ENCODE assay signal across 6 mouse cellular contexts in genomic region chr5:129632270-129633250, GRCm38 (mm10). TPM values are rescaled to one million over a fixed set of nuclear protein-coding genes. Genes with fewer than 3 reads are reported as not detected.
A peak's percentile ranks its signal among the peaks of the same experiment; 100 is the strongest.
DNase-seq lines count a peak whose midpoint lies in the region; ATAC-seq and TF ChIP-seq lines count a peak whose summit lies in the region.
"Not testable (repeated sequence)": the region's sequence is repeated elsewhere in the genome, so short reads cannot be mapped to it uniquely, and the experiment has no call there.
"Had no signal": no experiment of that assay in that cellular context is flagged by ENCODE, and none has a peak within 500 bp of the region (broad histone marks: within the 10 kb centered on the region; RNA-seq: fewer than 3 reads in every experiment).

No protein-coding gene starts in this region.

- CTCF ChIA-PET in Patski (lab: Charles Lee), result not testable (repeated sequence)

- not testable (repeated sequence) for TF ChIP-seq CTCF in ES-Bruce4 (IDR thresholded peaks at IDR 0.05; ENCODE audit: low read depth, low read length); Patski (IDR thresholded peaks at IDR 0.05)

- not testable (repeated sequence) for H3K27me3 ChIP-seq in ES-Bruce4 (ENCODE audit: control insufficient read depth, insufficient read depth, low read length, poor library complexity, severe bottlenecking); Patski

- H3K4me1 ChIP-seq in ES-Bruce4 (ENCODE audit: control insufficient read depth, insufficient read depth, low read length), result not testable (repeated sequence)

- H3K36me3 ChIP-seq in ES-Bruce4 (ENCODE audit: control insufficient read depth, insufficient read depth, low read length, poor library complexity, severe bottlenecking), result not testable (repeated sequence)

- peaks cover 35% of the 10 kb centered on the region for H3K9me3 ChIP-seq in ES-Bruce4 (replicated peaks; ENCODE audit: control insufficient read depth, insufficient read depth, low read length, poor library complexity, severe bottlenecking)

- DNase-seq in Patski (ENCODE audit: low read depth, low spot score), result peak; percentile 64
- peak; percentile 40 for DNase-seq in ZHBTc4 (ENCODE audit: low read depth, low spot score)
- DNase-seq in heart, adult 11 months, result peak; percentile 40

- ATAC-seq in Patski, result peak; percentile 76
- ATAC-seq in megakaryocyte progenitor cell, adult 5-6 weeks (replicated peaks; ENCODE audit: poor library complexity), result peak; percentile 63

- in situ Hi-C loops in Patski (cut with MboI; ENCODE audit: low pct_unique_long_range_greater_than_20kb), result not testable (repeated sequence)

- POLR2A ChIA-PET in Patski (lab: Charles Lee), result not testable (repeated sequence)

- H3K27ac ChIP-seq in ES-Bruce4 (ENCODE audit: insufficient read depth, low read length), result peak overlapping the region; percentile 94

- not testable (repeated sequence) for H3K4me3 ChIP-seq in ES-Bruce4 (ENCODE audit: low read depth, low read length)

- TF ChIP-seq EP300 in ES-Bruce4 (IDR thresholded peaks at IDR 0.05; ENCODE audit: insufficient read depth, low read depth, low read length), result not testable (repeated sequence)

- TF ChIP-seq POLR2A in ES-Bruce4 (IDR thresholded peaks at IDR 0.05; ENCODE audit: insufficient read depth, low read length), result not testable (repeated sequence)

- H3K9ac ChIP-seq in ES-Bruce4 (ENCODE audit: low read depth, poor library complexity, severe bottlenecking), result not testable (repeated sequence)

RNA-seq across cellular contexts. Expression of gene Zfp11, which starts 37.3 kb away (rescaled TPM):
- polyA plus RNA-seq in ES-Bruce4 (2011; ENCODE audit: insufficient read depth, insufficient read length, low read depth, missing spikeins), result 4.1 TPM in 2 replicates
- polyA plus RNA-seq in Patski (2021), result 5.5 TPM
- total RNA-seq in megakaryocyte progenitor cell, adult 5-6 weeks (2015), result 3.2 and 4.0 TPM in 2 replicates
- 2.1 and 2.9 TPM in 2 replicates for total RNA-seq in megakaryocyte progenitor cell, adult 5-6 weeks (2017)
- total RNA-seq: CH12.LX had no signal

RNA-seq across cellular contexts. Expression of gene Mmp17, which starts 48.6 kb away (rescaled TPM):
- polyA plus RNA-seq in ES-Bruce4 (2011; ENCODE audit: insufficient read depth, insufficient read length, low read depth, missing spikeins) (5.9 and 6.9 TPM in 2 replicates), Patski (2021) (0.81 TPM)
- 0.10 TPM in 1 of 2 replicates, not detected in the other for total RNA-seq in megakaryocyte progenitor cell, adult 5-6 weeks (2015)
- not detected in 2 replicates for total RNA-seq in megakaryocyte progenitor cell, adult 5-6 weeks (2017)
